Mouse (Mus musculus): Measurements from ENCODE around the gene Pklr. TPM values are rescaled to one million over a fixed set of nuclear protein-coding genes. Genes with fewer than 3 reads are reported as not detected.

Gene Pklr
- polyA plus RNA-seq, 1 experiment from 2014 or later: 148 TPM

DNA sequence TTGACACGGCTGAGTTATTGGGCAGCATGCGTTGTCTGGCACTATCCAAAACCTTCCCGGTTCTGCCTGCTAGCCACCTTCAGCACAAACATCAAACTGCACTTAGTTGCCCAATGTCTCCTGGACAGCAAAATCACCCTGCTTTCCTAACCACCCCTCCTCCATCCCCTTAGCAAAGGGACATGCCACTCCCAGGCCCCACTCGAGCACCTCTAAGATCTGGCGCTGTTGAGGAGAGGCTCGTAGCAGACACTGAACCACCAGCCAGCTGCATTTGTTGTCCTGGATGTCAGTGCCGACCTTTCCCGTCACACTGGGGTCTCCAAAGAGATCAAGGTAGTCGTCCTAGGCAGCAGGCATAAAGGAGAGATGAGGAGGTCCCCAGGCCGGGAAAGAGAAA lies 41.9 kb upstream of the Pklr start:
- no peak overlapping the region for H3K27ac ChIP-seq (ENCODE audit: low read length)
- no peaks in the 10 kb centered on the region for H3K9me3 ChIP-seq (ENCODE audit: control insufficient read depth, low read length)
- H3K4me2 ChIP-seq (ENCODE audit: low read depth, low read length): no peak overlapping the region
- no peaks in the 10 kb centered on the region for H3K27me3 ChIP-seq (replicated peaks; ENCODE audit: control insufficient read depth, insufficient read depth, low read length)
- H3K4me1 ChIP-seq (ENCODE audit: control insufficient read depth, insufficient read depth, low read length): peaks cover 27% of the 10 kb centered on the region
- H3K36me3 ChIP-seq (ENCODE audit: control insufficient read depth, insufficient read depth, low read length): peaks cover 19% of the 10 kb centered on the region
- WGBS: 82% methylated on average over 10 of the region's 10 CpGs
- no peak overlapping the region for H3K9ac ChIP-seq (ENCODE audit: low read depth, low read length)
- ATAC-seq: no peak
- no peak overlapping the region for H3K4me3 ChIP-seq (ENCODE audit: low read length)

DNA sequence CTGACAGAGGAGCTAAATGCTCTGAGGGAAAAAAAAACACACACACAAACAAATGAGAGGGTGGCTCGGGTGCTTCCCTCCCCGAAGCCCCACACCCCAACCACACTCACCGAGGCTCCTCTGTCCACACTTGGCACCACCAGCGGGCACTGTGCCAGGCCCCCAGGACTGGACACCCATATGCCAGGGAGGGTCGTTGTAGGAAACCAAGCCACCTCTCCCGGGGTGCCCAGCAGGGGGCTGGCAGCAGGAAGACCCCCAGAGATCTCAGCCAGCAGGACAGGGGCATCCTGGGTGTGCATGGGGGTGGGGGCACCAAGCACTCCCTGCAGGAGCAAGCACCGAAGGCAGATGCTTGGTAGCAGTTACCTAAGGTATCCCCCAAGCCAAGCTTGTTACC lies 35.1 kb upstream of the Pklr start, which contains the start of gene Gm43738:
TSS of gene Gm43738 (minus strand) at position 289 of the 400 bp plus-strand sequence.
- H3K27me3 ChIP-seq (replicated peaks; ENCODE audit: control insufficient read depth, insufficient read depth, low read length): no peaks in the 10 kb centered on the region
- peaks cover 23% of the 10 kb centered on the region for H3K36me3 ChIP-seq (ENCODE audit: control insufficient read depth, insufficient read depth, low read length)
- WGBS: 29% methylated on average over 7 of the region's 7 CpGs
- peak within 1 kb of the TSS; percentile 81 for H3K4me3 ChIP-seq (ENCODE audit: low read length)
- H3K4me2 ChIP-seq (ENCODE audit: low read depth, low read length): peak within 1 kb of the TSS; percentile 95
- H3K27ac ChIP-seq (ENCODE audit: low read length): peak within 1 kb of the TSS; percentile 76
- peaks cover 30% of the 10 kb centered on the region for H3K4me1 ChIP-seq (ENCODE audit: control insufficient read depth, insufficient read depth, low read length)
- no peaks in the 10 kb centered on the region for H3K9me3 ChIP-seq (ENCODE audit: control insufficient read depth, low read length)
- H3K9ac ChIP-seq (ENCODE audit: low read depth, low read length): peak within 1 kb of the TSS; percentile 79
- ATAC-seq: no peak

DNA sequence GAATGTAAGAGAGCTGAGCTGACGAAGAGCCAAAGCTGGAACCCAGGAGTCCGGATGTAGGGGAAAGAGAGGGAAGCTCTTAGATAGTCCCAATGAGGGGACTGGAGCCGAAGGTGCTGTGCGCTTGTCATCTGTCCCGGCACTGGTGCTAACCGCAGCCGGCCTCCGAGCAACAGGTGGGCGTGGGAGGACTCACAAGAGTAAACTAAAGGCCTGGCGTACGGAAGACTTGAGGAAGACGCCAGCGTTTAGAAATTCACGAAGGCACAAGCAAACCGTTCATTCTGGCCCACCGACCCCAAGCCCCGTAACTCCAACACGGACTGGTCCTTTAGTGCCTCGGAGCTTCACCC lies 34.5 kb upstream of the Pklr start:
- ATAC-seq: peak; percentile 44
- peaks cover 19% of the 10 kb centered on the region for H3K36me3 ChIP-seq (ENCODE audit: control insufficient read depth, insufficient read depth, low read length)
- peak overlapping the region; percentile 79 for H3K9ac ChIP-seq (ENCODE audit: low read depth, low read length)
- peak overlapping the region; percentile 81 for H3K4me3 ChIP-seq (ENCODE audit: low read length)
- H3K27ac ChIP-seq (ENCODE audit: low read length): peak overlapping the region; percentile 76
- H3K4me1 ChIP-seq (ENCODE audit: control insufficient read depth, insufficient read depth, low read length): peaks cover 30% of the 10 kb centered on the region
- H3K4me2 ChIP-seq (ENCODE audit: low read depth, low read length): peak overlapping the region; percentile 95
- H3K9me3 ChIP-seq (ENCODE audit: control insufficient read depth, low read length): no peaks in the 10 kb centered on the region
- WGBS: 0% methylated on average over 19 of the region's 19 CpGs
- H3K27me3 ChIP-seq (replicated peaks; ENCODE audit: control insufficient read depth, insufficient read depth, low read length): no peaks in the 10 kb centered on the region

DNA sequence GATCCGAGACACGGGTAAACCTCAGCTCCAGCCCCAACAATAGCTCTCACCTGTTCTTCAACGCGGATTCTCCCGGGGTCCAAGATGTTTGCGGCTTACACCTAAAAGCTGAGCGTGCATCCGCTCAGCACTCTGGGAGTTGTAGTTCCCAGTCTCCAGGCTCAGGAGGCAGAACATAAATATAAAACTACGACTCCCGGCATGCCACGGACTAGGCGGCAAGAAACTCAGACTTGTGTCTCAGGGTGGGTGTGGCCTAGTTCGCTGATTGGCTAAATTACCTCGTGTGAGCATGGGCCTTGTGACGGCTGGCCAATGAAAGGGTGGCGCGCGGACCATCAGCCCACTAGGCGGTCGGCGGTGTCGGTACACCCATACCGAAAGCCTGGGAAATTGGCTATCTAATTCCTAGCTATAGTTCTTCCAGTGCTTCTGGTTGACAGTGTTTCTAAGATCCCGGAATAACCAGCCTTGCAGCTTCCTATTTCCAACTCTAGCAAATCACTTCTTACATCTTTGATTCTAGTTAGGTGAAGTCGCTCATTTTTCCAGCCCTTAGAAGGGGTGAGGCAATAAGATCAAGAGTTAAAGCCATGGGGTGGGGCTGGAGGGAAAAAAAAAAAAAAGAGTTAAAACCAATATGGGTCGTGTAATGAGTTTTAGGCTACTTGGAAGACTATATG lies 34.0 kb upstream of the Pklr start, which contains the start of gene Fdps:
TSS of gene Fdps (minus strand) at position 148 of the 683 bp plus-strand sequence.
- peaks cover 14% of the 10 kb centered on the region for H3K36me3 ChIP-seq (ENCODE audit: control insufficient read depth, insufficient read depth, low read length)
- H3K9me3 ChIP-seq (ENCODE audit: control insufficient read depth, low read length): no peaks in the 10 kb centered on the region
- peak within 1 kb of the TSS; percentile 81 for H3K4me3 ChIP-seq (ENCODE audit: low read length)
- peak; percentile 99 for ATAC-seq
- under 1% methylated on average over 26 of the region's 26 CpGs for WGBS
- peaks cover 30% of the 10 kb centered on the region for H3K4me1 ChIP-seq (ENCODE audit: control insufficient read depth, insufficient read depth, low read length)
- peak within 1 kb of the TSS; percentile 79 for H3K9ac ChIP-seq (ENCODE audit: low read depth, low read length)
- H3K27me3 ChIP-seq (replicated peaks; ENCODE audit: control insufficient read depth, insufficient read depth, low read length): no peaks in the 10 kb centered on the region
- H3K4me2 ChIP-seq (ENCODE audit: low read depth, low read length): peak within 1 kb of the TSS; percentile 95
- peak within 1 kb of the TSS; percentile 85 for H3K27ac ChIP-seq (ENCODE audit: low read length)

GRCm38 (mm10) chr3:89102495-89103290 lies 33.2 kb upstream of the Pklr start:
- peak overlapping the region; percentile 56 for H3K4me2 ChIP-seq (ENCODE audit: low read depth, low read length)
- WGBS: 55% methylated on average over 12 of the region's 12 CpGs
- H3K4me1 ChIP-seq (ENCODE audit: control insufficient read depth, insufficient read depth, low read length): peaks cover 30% of the 10 kb centered on the region
- no peak for ATAC-seq
- peak overlapping the region; percentile 85 for H3K27ac ChIP-seq (ENCODE audit: low read length)
- H3K27me3 ChIP-seq (replicated peaks; ENCODE audit: control insufficient read depth, insufficient read depth, low read length): no peaks in the 10 kb centered on the region
- peak overlapping the region; percentile 81 for H3K4me3 ChIP-seq (ENCODE audit: low read length)
- H3K9ac ChIP-seq (ENCODE audit: low read depth, low read length): no peak overlapping the region; the same call in 1 of the 2 replicates
- no peaks in the 10 kb centered on the region for H3K9me3 ChIP-seq (ENCODE audit: control insufficient read depth, low read length)
- peaks cover 13% of the 10 kb centered on the region for H3K36me3 ChIP-seq (ENCODE audit: control insufficient read depth, insufficient read depth, low read length)

DNA sequence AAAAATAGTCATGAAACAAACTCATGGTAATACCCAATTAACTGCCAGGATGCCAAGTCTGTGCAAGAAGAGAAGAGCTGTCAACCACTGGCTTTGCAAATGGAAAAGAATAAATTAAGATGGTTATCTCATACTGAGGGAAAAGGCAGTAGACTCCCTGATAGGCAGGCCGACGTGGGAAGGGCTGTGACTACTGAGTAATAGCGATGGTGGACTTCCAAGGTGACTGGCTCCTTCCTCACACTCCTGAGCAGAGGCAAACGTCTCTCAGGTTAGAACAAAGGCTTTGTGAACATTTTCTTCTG lies 32.7 kb upstream of the Pklr start:
- peaks cover 30% of the 10 kb centered on the region for H3K4me1 ChIP-seq (ENCODE audit: control insufficient read depth, insufficient read depth, low read length)
- no peaks in the 10 kb centered on the region for H3K9me3 ChIP-seq (ENCODE audit: control insufficient read depth, low read length)
- 58% methylated on average over 4 of the region's 4 CpGs for WGBS

GRCm38 (mm10) chr3:89106881-89107280 lies 29.1 kb upstream of the Pklr start:
- Histone ChIP-seq H3K9me3 (ENCODE audit: control insufficient read depth, low read length) (no peaks in the 10 kb centered on the region), H3K4me2 (ENCODE audit: low read depth, low read length) (no peak overlapping the region), H3K4me3 (ENCODE audit: low read length) (no peak overlapping the region), H3K9ac (ENCODE audit: low read depth, low read length) (no peak overlapping the region), H3K27me3 (replicated peaks; ENCODE audit: control insufficient read depth, insufficient read depth, low read length) (no peaks in the 10 kb centered on the region), H3K4me1 (ENCODE audit: control insufficient read depth, insufficient read depth, low read length) (0 out of 2 replicates have a peak, but pooled peaks cover 6% of the 10 kb centered on the region), H3K27ac (ENCODE audit: low read length) (no peak overlapping the region), H3K36me3 (ENCODE audit: control insufficient read depth, insufficient read depth, low read length) (no peaks in the 10 kb centered on the region)
- no peak for ATAC-seq

More for the DNA sequence above, 32.7 kb upstream of the Pklr start:
- Histone ChIP-seq H3K36me3 (ENCODE audit: control insufficient read depth, insufficient read depth, low read length) (peaks cover 9% of the 10 kb centered on the region; the same call in 1 of the 2 replicates), H3K27ac (ENCODE audit: low read length) (peak overlapping the region; percentile 85), H3K4me2 (ENCODE audit: low read depth, low read length) (no peak overlapping the region), H3K27me3 (replicated peaks; ENCODE audit: control insufficient read depth, insufficient read depth, low read length) (no peaks in the 10 kb centered on the region), H3K4me3 (ENCODE audit: low read length) (no peak overlapping the region), H3K9ac (ENCODE audit: low read depth, low read length) (no peak overlapping the region)
- ATAC-seq: no peak

- no peak overlapping the region for H3K4me3 ChIP-seq (ENCODE audit: low read length)
- 0 out of 2 replicates have a peak, but pooled peaks cover 6% of the 10 kb centered on the region for H3K4me1 ChIP-seq (ENCODE audit: control insufficient read depth, insufficient read depth, low read length)
- 0 out of 2 replicates have a peak overlapping the region, but pooled peaks have one; percentile 16 for H3K27ac ChIP-seq (ENCODE audit: low read length)
- no peaks in the 10 kb centered on the region for H3K27me3 ChIP-seq (replicated peaks; ENCODE audit: control insufficient read depth, insufficient read depth, low read length)
- no peaks in the 10 kb centered on the region for H3K36me3 ChIP-seq (ENCODE audit: control insufficient read depth, insufficient read depth, low read length)
- no peak overlapping the region for H3K4me2 ChIP-seq (ENCODE audit: low read depth, low read length)
- WGBS: 47% methylated on average over 3 of the region's 3 CpGs
- ATAC-seq: no peak
- no peaks in the 10 kb centered on the region for H3K9me3 ChIP-seq (ENCODE audit: control insufficient read depth, low read length)
- H3K9ac ChIP-seq (ENCODE audit: low read depth, low read length): no peak overlapping the region
Measured at GRCm38 (mm10) chr3:89107545-89107944, 28.4 kb upstream of the Pklr start.

DNA sequence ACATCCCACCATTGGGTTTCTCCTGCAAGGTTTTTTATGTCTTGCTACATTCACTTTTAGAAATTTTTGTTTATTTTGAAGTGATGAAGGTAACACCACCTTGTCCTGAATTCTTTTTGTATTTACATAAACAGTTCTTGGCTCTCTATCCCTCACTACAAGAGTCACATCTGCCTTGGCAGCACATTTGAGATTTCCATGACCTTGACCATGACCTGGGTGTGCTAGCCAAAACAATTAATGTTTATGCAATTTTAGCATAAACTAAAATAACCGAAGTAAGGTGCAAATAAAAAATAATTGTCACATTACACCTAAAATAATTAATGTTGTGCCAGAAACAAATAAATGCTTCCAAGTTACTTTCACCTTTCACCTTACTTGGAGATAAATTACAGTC lies 27.8 kb upstream of the Pklr start:
- no peaks in the 10 kb centered on the region for H3K27me3 ChIP-seq (replicated peaks; ENCODE audit: control insufficient read depth, insufficient read depth, low read length)
- no peaks in the 10 kb centered on the region for H3K9me3 ChIP-seq (ENCODE audit: control insufficient read depth, low read length)
- H3K9ac ChIP-seq (ENCODE audit: low read depth, low read length): no peak overlapping the region
- H3K4me3 ChIP-seq (ENCODE audit: low read length): no peak overlapping the region
- no peak for ATAC-seq
- H3K4me2 ChIP-seq (ENCODE audit: low read depth, low read length): no peak overlapping the region
- no peak overlapping the region for H3K27ac ChIP-seq (ENCODE audit: low read length)
- H3K36me3 ChIP-seq (ENCODE audit: control insufficient read depth, insufficient read depth, low read length): no peaks in the 10 kb centered on the region
- 0 out of 2 replicates have a peak, but pooled peaks cover 2% of the 10 kb centered on the region for H3K4me1 ChIP-seq (ENCODE audit: control insufficient read depth, insufficient read depth, low read length)
- 56% methylated on average over 1 of the region's 1 CpGs for WGBS

Measured in intestine, embryonic 16.5 days (tissue).